Mouse (Mus musculus): ENCODE measurements around the gene Krr1. TPM values are rescaled to one million over a fixed set of nuclear protein-coding genes. Genes with fewer than 3 reads are reported as not detected.

Gene Krr1
- 3.0 and 5.5 TPM in 2 replicates for polyA plus RNA-seq (2012; rRNA removed)

GRCm38 (mm10) chr10:111972542-111973361 is at the start of gene Krr1:
TSS of gene Krr1 (plus strand) at chr10:111972664.

GRCm38 (mm10) chr10:112002544-112003215 is 30.2 kb downstream of the Krr1 start, which contains the start of gene Glipr1:
TSS of gene Glipr1 (minus strand) at chr10:112002631.

Other genes starting within 250 kb of the Krr1 start
- 3.7 and 5.2 TPM in 2 replicates for gene Glipr1, start 30.0 kb downstream of the Krr1 start, polyA plus RNA-seq (2012; rRNA removed)
- gene Glipr1l1, start 87.5 kb downstream of the Krr1 start, polyA plus RNA-seq (2012; rRNA removed), result not detected in 2 replicates
- gene Glipr1l2, start 110.7 kb downstream of the Krr1 start, polyA plus RNA-seq (2012; rRNA removed), result not detected in 2 replicates
- not detected in 2 replicates for gene Glipr1l3, start 187.7 kb downstream of the Krr1 start, polyA plus RNA-seq (2012; rRNA removed)
- 0.08 and 0.32 TPM in 2 replicates for gene Caps2, start 191.0 kb downstream of the Krr1 start, polyA plus RNA-seq (2012; rRNA removed)